Mouse (Mus musculus): ENCODE results near the gene Spock1. TPM values are rescaled to one million over a fixed set of nuclear protein-coding genes. Genes with fewer than 3 reads are reported as not detected.

Gene Spock1
- total and polyA plus RNA-seq, 2 experiments from 2014 or later = 64.6 to 69.4 TPM

- 82% methylated on average over 5 of the region's 5 CpGs for WGBS
- no peak for ATAC-seq
- H3K27me3 ChIP-seq (ENCODE audit: insufficient read depth, low read length) = no peaks in the 10 kb centered on the region
These were observed 211.4 kb downstream of the Spock1 start for GRCm38 (mm10) chr13:57696685-57697084.

DNA sequence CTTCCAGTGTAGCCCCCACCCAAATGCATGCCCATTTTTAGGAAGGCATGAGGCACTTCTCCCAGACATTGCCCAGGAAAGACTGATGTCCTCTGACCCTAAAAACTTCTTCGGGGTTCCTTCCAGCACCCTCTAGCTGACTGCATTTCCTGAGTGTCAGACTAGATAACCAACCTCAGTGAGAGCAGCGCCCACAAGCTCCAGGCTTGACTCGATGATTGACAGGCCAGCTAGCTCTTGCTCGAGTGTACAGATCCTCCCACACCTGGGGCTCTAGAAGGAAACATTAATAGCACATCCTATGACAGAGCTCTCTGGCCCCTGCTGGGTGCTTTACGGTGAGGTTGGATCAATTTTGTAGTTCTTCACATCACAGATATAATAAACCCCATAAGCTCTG lies 219.2 kb downstream of the Spock1 start:
- no peak for TF ChIP-seq CTCF (IDR thresholded peaks at IDR 0.05; ENCODE audit: low read depth)
- DNase-seq (no peak), ATAC-seq (no peak)
- Histone ChIP-seq H3K36me3 (ENCODE audit: insufficient read depth) (no peaks in the 10 kb centered on the region), H3K4me2 (ENCODE audit: low read depth) (no peak overlapping the region), H3K4me3 (ENCODE audit: low read depth, low read length) (no peak overlapping the region), H3K9me3 (ENCODE audit: low read length) (no peaks in the 10 kb centered on the region), H3K9ac (no peak overlapping the region), H3K27me3 (ENCODE audit: insufficient read depth, low read length) (no peaks in the 10 kb centered on the region), H3K27ac (ENCODE audit: low read depth, low read length) (no peak overlapping the region), H3K4me1 (ENCODE audit: insufficient read depth) (0 out of 2 replicates have a peak, but pooled peaks cover 4% of the 10 kb centered on the region)
- WGBS = 79% methylated on average over 5 of the region's 5 CpGs

More at GRCm38 (mm10) chr13:57696685-57697084, 211.4 kb downstream of the Spock1 start:
- no peaks in the 10 kb centered on the region for H3K9me3 ChIP-seq (ENCODE audit: low read length)
- H3K9ac ChIP-seq = no peak overlapping the region
- H3K4me3 ChIP-seq (ENCODE audit: low read depth, low read length) = no peak overlapping the region
- no peak for TF ChIP-seq CTCF (IDR thresholded peaks at IDR 0.05; ENCODE audit: low read depth)
- no peak overlapping the region for H3K27ac ChIP-seq (ENCODE audit: low read depth, low read length)
- H3K4me1 ChIP-seq (ENCODE audit: insufficient read depth) = no peaks in the 10 kb centered on the region
- H3K4me2 ChIP-seq (ENCODE audit: low read depth) = no peak overlapping the region
- no peaks in the 10 kb centered on the region for H3K36me3 ChIP-seq (ENCODE audit: insufficient read depth)
- DNase-seq = no peak

DNA sequence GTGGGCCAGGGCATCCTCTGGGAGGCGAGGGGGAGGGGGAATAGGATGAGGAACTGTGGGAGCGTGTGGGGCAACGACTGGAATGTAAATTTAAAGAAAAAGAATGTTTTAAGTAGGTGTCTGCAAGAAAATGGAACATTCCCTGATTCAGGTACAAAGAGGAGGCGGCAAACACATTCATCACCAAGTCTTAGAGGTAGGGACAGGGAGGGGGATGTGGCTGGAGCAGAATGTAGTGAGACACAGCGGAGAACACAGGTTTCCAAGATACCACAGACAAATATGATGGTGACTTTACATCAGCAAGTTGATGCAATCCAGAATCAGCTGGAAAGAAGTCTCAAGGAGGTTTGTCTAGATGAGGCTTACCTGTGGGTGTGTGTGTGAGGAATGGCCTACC lies 221.7 kb downstream of the Spock1 start:
- Histone ChIP-seq H3K27me3 (ENCODE audit: insufficient read depth, low read length) (no peaks in the 10 kb centered on the region), H3K36me3 (ENCODE audit: insufficient read depth) (no peaks in the 10 kb centered on the region), H3K4me1 (ENCODE audit: insufficient read depth) (0 out of 2 replicates have a peak, but pooled peaks cover 4% of the 10 kb centered on the region), H3K4me2 (ENCODE audit: low read depth) (no peak overlapping the region), H3K9me3 (ENCODE audit: low read length) (no peaks in the 10 kb centered on the region), H3K4me3 (ENCODE audit: low read depth, low read length) (no peak overlapping the region), H3K9ac (no peak overlapping the region), H3K27ac (ENCODE audit: low read depth, low read length) (no peak overlapping the region)
- ATAC-seq = no peak
- no peak for TF ChIP-seq CTCF (IDR thresholded peaks at IDR 0.05; ENCODE audit: low read depth)
- 80% methylated on average over 5 of the region's 5 CpGs for WGBS
- DNase-seq = no peak

DNA sequence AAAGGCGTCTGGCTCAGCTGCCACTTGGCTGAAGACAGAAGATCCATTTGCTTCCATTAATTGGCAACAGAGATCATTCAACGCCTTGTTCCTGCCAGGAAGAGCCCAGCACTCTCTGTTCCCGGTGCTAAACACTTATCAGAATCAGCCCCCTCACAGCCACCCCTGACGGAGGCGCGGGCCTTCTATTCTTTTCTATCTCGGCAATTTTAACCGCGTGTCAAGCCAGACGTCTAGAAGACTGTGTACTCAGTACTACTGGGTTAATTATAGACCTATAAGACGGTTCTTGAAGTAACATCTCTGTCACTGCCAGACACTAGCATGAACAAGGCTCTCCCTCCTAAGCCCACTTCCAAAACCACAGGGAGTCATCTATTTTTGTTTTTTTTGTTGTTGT lies 222.9 kb downstream of the Spock1 start:
- WGBS = 34% methylated on average over 11 of the region's 11 CpGs

GRCm38 (mm10) chr13:57679591-57679990 lies 228.5 kb downstream of the Spock1 start:
- ATAC-seq (no peak), DNase-seq (no peak)
- no peaks in the 10 kb centered on the region for H3K4me1 ChIP-seq (ENCODE audit: insufficient read depth)
- no peak overlapping the region for H3K9ac ChIP-seq
- no peak for TF ChIP-seq CTCF (IDR thresholded peaks at IDR 0.05; ENCODE audit: low read depth)
- H3K9me3 ChIP-seq (ENCODE audit: low read length) = no peaks in the 10 kb centered on the region
- H3K27ac ChIP-seq (ENCODE audit: low read depth, low read length) = no peak overlapping the region
- H3K27me3 ChIP-seq (ENCODE audit: insufficient read depth, low read length) = no peaks in the 10 kb centered on the region
- no peaks in the 10 kb centered on the region for H3K36me3 ChIP-seq (ENCODE audit: insufficient read depth)
- H3K4me2 ChIP-seq (ENCODE audit: low read depth) = no peak overlapping the region
- no peak overlapping the region for H3K4me3 ChIP-seq (ENCODE audit: low read depth, low read length)
- 85% methylated on average over 2 of the region's 2 CpGs for WGBS

More for the DNA sequence above, 222.9 kb downstream of the Spock1 start:
- Histone ChIP-seq H3K36me3 (ENCODE audit: insufficient read depth) (no peaks in the 10 kb centered on the region), H3K9ac (no peak overlapping the region), H3K9me3 (ENCODE audit: low read length) (no peaks in the 10 kb centered on the region), H3K27me3 (ENCODE audit: insufficient read depth, low read length) (no peaks in the 10 kb centered on the region), H3K4me2 (ENCODE audit: low read depth) (no peak overlapping the region), H3K27ac (ENCODE audit: low read depth, low read length) (no peak overlapping the region), H3K4me3 (ENCODE audit: low read depth, low read length) (no peak overlapping the region), H3K4me1 (ENCODE audit: insufficient read depth) (0 out of 2 replicates have a peak, but pooled peaks cover 4% of the 10 kb centered on the region)
- TF ChIP-seq CTCF (IDR thresholded peaks at IDR 0.05; ENCODE audit: low read depth) = no peak
- no peak for ATAC-seq
- DNase-seq = no peak

GRCm38 (mm10) chr13:57676820-57677219 lies 231.3 kb downstream of the Spock1 start:
- no peaks in the 10 kb centered on the region for H3K27me3 ChIP-seq (ENCODE audit: insufficient read depth, low read length)
- H3K4me3 ChIP-seq (ENCODE audit: low read depth, low read length) = no peak overlapping the region
- 64% methylated on average over 1 of the region's 1 CpGs for WGBS
- no peaks in the 10 kb centered on the region for H3K36me3 ChIP-seq (ENCODE audit: insufficient read depth)
- H3K27ac ChIP-seq (ENCODE audit: low read depth, low read length) = no peak overlapping the region
- no peak for TF ChIP-seq CTCF (IDR thresholded peaks at IDR 0.05; ENCODE audit: low read depth)
- no peak overlapping the region for H3K4me2 ChIP-seq (ENCODE audit: low read depth)
- H3K4me1 ChIP-seq (ENCODE audit: insufficient read depth) = no peaks in the 10 kb centered on the region
- H3K9ac ChIP-seq = no peak overlapping the region
- H3K9me3 ChIP-seq (ENCODE audit: low read length) = no peaks in the 10 kb centered on the region
- ATAC-seq = no peak
- no peak for DNase-seq

- Histone ChIP-seq H3K9ac (no peak overlapping the region), H3K36me3 (ENCODE audit: insufficient read depth) (no peaks in the 10 kb centered on the region), H3K4me3 (ENCODE audit: low read depth, low read length) (no peak overlapping the region), H3K27ac (ENCODE audit: low read depth, low read length) (no peak overlapping the region), H3K27me3 (ENCODE audit: insufficient read depth, low read length) (no peaks in the 10 kb centered on the region), H3K4me1 (ENCODE audit: insufficient read depth) (no peaks in the 10 kb centered on the region; the same call in 1 of the 2 replicates), H3K4me2 (ENCODE audit: low read depth) (no peak overlapping the region), H3K9me3 (ENCODE audit: low read length) (no peaks in the 10 kb centered on the region)
- no peak for TF ChIP-seq CTCF (IDR thresholded peaks at IDR 0.05; ENCODE audit: low read depth)
- DNase-seq (no peak), ATAC-seq (no peak)
- WGBS = 89% methylated on average over 1 of the region's 1 CpGs
These were observed 234.7 kb downstream of the Spock1 start for GRCm38 (mm10) chr13:57673399-57673798.
